Mouse (Mus musculus) embryonic fibroblast, embryonic 13.5 days (primary cell): ENCODE measurements around the gene Dpp4.

Source experiments
- CTCF ChIP-seq: IDR thresholded peaks from 2 replicates; pipeline ENCODE4 v1.5.1; 2011; ENCODE audit warnings: mild to moderate bottlenecking, control low read depth, low read length, moderate library complexity, borderline replicate concordance; ENCODE audit not compliant: insufficient read depth
- POLR2A ChIP-seq: IDR thresholded peaks from 2 replicates; pipeline ENCODE4 v1.6.1; 2011; ENCODE audit warnings: low read depth, mild to moderate bottlenecking, control low read depth, low read length, moderate library complexity

- TF ChIP-seq POLR2A (no peak), CTCF (no peak)
Measured at GRCm38 (mm10) chr2:62285847-62286246, 126.2 kb downstream of the Dpp4 start.
